Comparison of ENCODE assay signal across 20 mouse cellular contexts in the genomic region with DNA sequence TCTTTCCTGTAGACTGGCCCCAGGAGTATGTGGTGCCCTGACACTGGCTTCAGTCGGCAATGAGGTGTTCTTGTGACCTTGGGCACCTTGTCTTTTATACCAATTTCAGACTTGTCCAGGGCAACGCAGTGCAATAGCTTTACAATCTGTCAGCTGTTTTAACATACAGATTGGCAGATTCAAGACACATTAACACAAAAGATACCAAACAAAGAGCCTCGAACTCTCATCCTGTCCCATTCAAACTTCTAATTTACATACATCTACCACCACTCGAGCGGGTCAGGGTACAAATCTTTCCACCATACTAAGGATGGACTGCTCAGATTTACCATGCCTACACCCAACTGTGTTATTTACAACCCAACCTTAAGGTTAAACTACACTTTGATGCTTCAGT. TPM values are rescaled to one million over a fixed set of nuclear protein-coding genes. Genes with fewer than 3 reads are reported as not detected.
A peak's percentile ranks its signal among the peaks of the same experiment; 100 is the strongest.
DNase-seq lines count a peak whose midpoint lies in the region; ATAC-seq and TF ChIP-seq lines count a peak whose summit lies in the region.
"Had no signal": no experiment of that assay in that cellular context is flagged by ENCODE, and none has a peak within 500 bp of the region (broad histone marks: within the 10 kb centered on the region; RNA-seq: fewer than 3 reads in every experiment).

No protein-coding gene starts in this region.

- TF ChIP-seq EP300 in ES-Bruce4 (IDR thresholded peaks at IDR 0.05; ENCODE audit: insufficient read depth, low read depth, low read length): no peak
- no peak for TF ChIP-seq EP300 in stomach, postnatal 0 days (optimal IDR thresholded peaks at IDR 0.05)
- no peak for TF ChIP-seq EP300 in heart, adult 2 months (IDR thresholded peaks at IDR 0.05; ENCODE audit: insufficient read depth, low read depth, low read length)

- H3K27ac ChIP-seq in layer of hippocampus, adult 2 months: peak overlapping the region; percentile 64; the same call in 1 of the 2 replicates
- H3K27ac ChIP-seq in ES-Bruce4 (ENCODE audit: insufficient read depth, low read length): peak overlapping the region; percentile 73
- H3K27ac ChIP-seq in stomach, postnatal 0 days (replicated peaks): 0 out of 2 replicates have a peak overlapping the region, but pooled peaks have one; percentile 30
- no peak overlapping the region for H3K27ac ChIP-seq in heart, adult 2 months
- H3K27ac ChIP-seq: embryonic facial prominence, embryonic 13.5 days; forebrain, embryonic 12.5 days; heart, embryonic 13.5 days; hindbrain, embryonic 15.5 days had no signal

- H3K9me3 ChIP-seq in ES-Bruce4 (replicated peaks; ENCODE audit: control insufficient read depth, insufficient read depth, low read length, poor library complexity, severe bottlenecking): no peaks in the 10 kb centered on the region
- no peaks in the 10 kb centered on the region for H3K9me3 ChIP-seq in stomach, postnatal 0 days (ENCODE audit: control insufficient read depth, low read length)
- H3K9me3 ChIP-seq: embryonic facial prominence, embryonic 13.5 days; forebrain, embryonic 12.5 days; heart, embryonic 13.5 days; hindbrain, embryonic 15.5 days had no signal

- peaks cover 4% of the 10 kb centered on the region for H3K4me1 ChIP-seq in ES-Bruce4 (ENCODE audit: control insufficient read depth, insufficient read depth, low read length)
- no peaks in the 10 kb centered on the region for H3K4me1 ChIP-seq in stomach, postnatal 0 days (replicated peaks; ENCODE audit: control insufficient read depth, insufficient read depth)
- H3K4me1 ChIP-seq in heart, adult 2 months (ENCODE audit: control insufficient read depth, insufficient read depth, low read length): peaks cover 3% of the 10 kb centered on the region; the same call in 1 of the 2 replicates
- H3K4me1 ChIP-seq: embryonic facial prominence, embryonic 13.5 days; forebrain, embryonic 12.5 days; hindbrain, embryonic 15.5 days had no signal

- ATAC-seq in stomach, postnatal 0 days (ENCODE audit: low FRiP score, low TSS enrichment): no peak
- ATAC-seq: CD4-positive, CD25-positive, alpha-beta regulatory T cell, adult 4 months; forebrain, embryonic 16.5 days had no signal

- peaks cover 45% of the 10 kb centered on the region for H3K36me3 ChIP-seq in ES-Bruce4 (ENCODE audit: control insufficient read depth, insufficient read depth, low read length, poor library complexity, severe bottlenecking)
- H3K36me3 ChIP-seq in stomach, postnatal 0 days (ENCODE audit: control insufficient read depth, insufficient read depth, low read length): peaks cover 8% of the 10 kb centered on the region
- peaks cover 13% of the 10 kb centered on the region for H3K36me3 ChIP-seq in heart, adult 2 months (ENCODE audit: control insufficient read depth, insufficient read depth, low read length)

- H3K9ac ChIP-seq in ES-Bruce4 (ENCODE audit: low read depth, poor library complexity, severe bottlenecking): no peak overlapping the region
- H3K9ac ChIP-seq in stomach, postnatal 0 days (ENCODE audit: low read length): no peak overlapping the region
- no peak overlapping the region for H3K9ac ChIP-seq in heart, adult 2 months (ENCODE audit: low read depth, low read length)
- H3K9ac ChIP-seq: embryonic facial prominence, embryonic 13.5 days; forebrain, embryonic 12.5 days; heart, embryonic 13.5 days; hindbrain, embryonic 15.5 days had no signal

- intact Hi-C loops in heart, adult 2 months (cut with DNase I): no loop called here

- H3K79me2 ChIP-seq in heart, adult 2 months (replicated peaks; ENCODE audit: control insufficient read depth, insufficient read depth, low read length): no peaks in the 10 kb centered on the region

- DNase-seq in layer of hippocampus, adult 2 months (ENCODE audit: low spot score in 2 of 2): no peak
- DNase-seq in layer of hippocampus, adult 9-10 months (ENCODE audit: low spot score): no peak
- DNase-seq in R1 (ENCODE audit: low read depth, low spot score): peak; percentile 76
- no peak for DNase-seq in stomach, postnatal 0 days (ENCODE audit: low spot score)
- no peak for DNase-seq in heart, adult 2 months
- DNase-seq in kidney, adult 11 months: no peak
- DNase-seq: adrenal gland, postnatal 25 days; B cell, adult 2 months; cerebellum, adult 18-20 months; cerebellum, adult 9-11 months; cerebellum, postnatal 36 days; gastrocnemius, postnatal 10 days; heart, postnatal 36 days had no signal

- TF ChIP-seq POLR2A in ES-Bruce4 (IDR thresholded peaks at IDR 0.05; ENCODE audit: insufficient read depth, low read length): no peak
- no peak for TF ChIP-seq POLR2A in heart, adult 2 months (IDR thresholded peaks at IDR 0.05; ENCODE audit: insufficient read depth, low read depth, low read length)

- H3K4me3 ChIP-seq in layer of hippocampus, adult 2 months: no peak overlapping the region
- H3K4me3 ChIP-seq in ES-Bruce4 (ENCODE audit: low read depth, low read length): no peak overlapping the region
- no peak overlapping the region for H3K4me3 ChIP-seq in stomach, postnatal 0 days (ENCODE audit: low read depth, low read length)
- H3K4me3 ChIP-seq in heart, adult 2 months: no peak overlapping the region
- H3K4me3 ChIP-seq: embryonic facial prominence, embryonic 13.5 days; forebrain, embryonic 12.5 days; heart, embryonic 13.5 days; hindbrain, embryonic 15.5 days had no signal

- H3K27me3 ChIP-seq in ES-Bruce4 (ENCODE audit: control insufficient read depth, insufficient read depth, low read length, poor library complexity, severe bottlenecking): no peaks in the 10 kb centered on the region
- no peaks in the 10 kb centered on the region for H3K27me3 ChIP-seq in stomach, postnatal 0 days (ENCODE audit: control insufficient read depth, insufficient read depth, low read length)
- H3K27me3 ChIP-seq in heart, adult 2 months (ENCODE audit: control insufficient read depth, insufficient read depth, low read length): no peaks in the 10 kb centered on the region
- H3K27me3 ChIP-seq: embryonic facial prominence, embryonic 13.5 days; forebrain, embryonic 12.5 days; heart, embryonic 13.5 days; hindbrain, embryonic 15.5 days had no signal

- 79% methylated on average over 5 of the region's 5 CpGs for WGBS in stomach, postnatal 0 days
- WGBS in heart, adult 2 months: 82% methylated on average over 5 of the region's 5 CpGs

- TF ChIP-seq CTCF in layer of hippocampus, adult 2 months (conservative IDR thresholded peaks at IDR 0.05): no peak
- no peak for TF ChIP-seq CTCF in ES-Bruce4 (IDR thresholded peaks at IDR 0.05; ENCODE audit: low read depth, low read length)
- TF ChIP-seq CTCF in stomach, postnatal 0 days (IDR thresholded peaks at IDR 0.05; ENCODE audit: low read depth): no peak
- TF ChIP-seq CTCF in heart, adult 2 months (IDR thresholded peaks at IDR 0.05): no peak

- no peak overlapping the region for H3K4me2 ChIP-seq in stomach, postnatal 0 days (replicated peaks; ENCODE audit: low read depth)
- H3K4me2 ChIP-seq: embryonic facial prominence, embryonic 13.5 days; forebrain, embryonic 12.5 days; heart, embryonic 13.5 days; hindbrain, embryonic 15.5 days had no signal

RNA-seq across cellular contexts. Expression of a gene that starts 39.7 kb away (rescaled TPM):
- total RNA-seq in layer of hippocampus, adult 2 months (2021): 100 to 1,000 TPM; 165 to 179 TPM
- 545 and 634 TPM in 2 replicates for polyA plus RNA-seq in ES-Bruce4 (2011; ENCODE audit: insufficient read depth, insufficient read length, low read depth, missing spikeins)
- polyA plus RNA-seq in stomach, postnatal 0 days (2015; fragmentation: Nextera tagmentation; extraction: Ambion mirVana): 53.6 and 59.9 TPM in 2 replicates
- total RNA-seq in heart, adult 2 months (2021): 100 to 1,000 TPM; 109 to 126 TPM
- polyA plus RNA-seq in heart, adult 2 months (2012; rRNA removed): 19.2 and 39.7 TPM in 2 replicates
